Mouse (Mus musculus) cortical plate, adult 2 months (tissue): ENCODE measurements around the gene Gm44596.

Experiments
- CTCF ChIP-seq: fragments of 200-500 bp; IDR thresholded peaks from 2 replicates; pipeline ENCODE4 v1.5.1; 2011; ENCODE audit warnings: mild to moderate bottlenecking, control low read depth, low read length; ENCODE audit not compliant: insufficient read depth; ENCODE audit errors: extremely low read depth
- POLR2A ChIP-seq: fragments of 200-500 bp; IDR thresholded peaks from 2 replicates; pipeline ENCODE4 v1.6.1; 2011; ENCODE audit warnings: mild to moderate bottlenecking, low read length, control low read depth; ENCODE audit not compliant: insufficient read depth; ENCODE audit errors: extremely low read depth

DNA sequence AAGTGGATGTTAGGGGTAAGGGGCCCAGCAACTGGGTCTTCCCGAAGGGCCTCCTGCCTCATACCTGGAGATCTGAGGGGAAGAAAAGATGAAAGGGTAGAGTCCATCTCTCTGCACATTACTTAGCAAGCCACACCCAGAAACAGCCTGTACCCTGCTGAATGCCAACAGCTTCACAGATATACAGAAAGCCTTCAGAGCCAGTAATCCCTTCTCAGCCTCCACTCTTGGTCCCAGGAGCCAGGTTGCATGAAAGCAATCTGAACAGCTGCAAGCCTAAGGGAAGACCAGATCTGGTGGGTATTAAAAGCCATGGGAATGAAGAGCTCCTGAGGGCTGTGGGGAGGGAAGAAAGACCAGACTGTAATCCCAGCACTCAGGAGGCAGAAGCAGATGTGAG, 13.9 kb downstream of the Gm44596 start:
- TF ChIP-seq CTCF (no peak), POLR2A (no peak)
